Mouse (Mus musculus) kidney, embryonic 15.5 days (tissue): ENCODE measurements around the gene Rere. TPM values are rescaled to one million over a fixed set of nuclear protein-coding genes. Genes with fewer than 3 reads are reported as not detected.

Experiments used
- ATAC-seq: fragments of 200-750 bp; cut with Nextera tagmentation; replicated peaks from 2 replicates; pipeline ENCODE4 v1.8.0; 2017; ENCODE audit warnings: moderate TSS enrichment; ENCODE audit not compliant: low FRiP score
- H3K27ac ChIP-seq: fragments of 300-500 bp; sonication (generic); 2 replicates; pipeline ENCODE4 v1.5.1; 2015; ENCODE audit warnings: mild to moderate bottlenecking, inconsistent platforms
- H3K27me3 ChIP-seq: fragments of 300-500 bp; sonication (generic); 2 replicates; pipeline ENCODE4 v1.6.1; 2015; ENCODE audit warnings: inconsistent platforms
- H3K36me3 ChIP-seq: fragments of 300-500 bp; sonication (generic); 2 replicates; pipeline ENCODE4 v1.6.1; 2015; ENCODE audit warnings: inconsistent platforms
- H3K4me1 ChIP-seq: fragments of 300-500 bp; sonication (generic); 2 replicates; pipeline ENCODE4 v1.6.1; 2015; ENCODE audit warnings: inconsistent platforms
- H3K4me2 ChIP-seq: fragments of 300-500 bp; sonication (generic); 2 replicates; pipeline ENCODE4 v1.6.1; 2015; ENCODE audit warnings: moderate library complexity, mild to moderate bottlenecking, inconsistent platforms
- H3K4me3 ChIP-seq: fragments of 300-500 bp; sonication (generic); replicated peaks from 2 replicates; pipeline ENCODE4 v1.5.1; 2015; ENCODE audit warnings: mild to moderate bottlenecking, inconsistent platforms
- H3K9ac ChIP-seq: fragments of 300-500 bp; sonication (generic); 2 replicates; pipeline ENCODE4 v1.6.1; 2015; ENCODE audit warnings: mild to moderate bottlenecking, inconsistent platforms
- H3K9me3 ChIP-seq: fragments of 300-500 bp; sonication (generic); replicated peaks from 2 replicates; pipeline ENCODE4 v1.6.1; 2016; ENCODE audit warnings: inconsistent platforms
- WGBS: fragments of 180-500 bp; shearing (Covaris S2); methylation state at CpG from one replicate; pipeline ENCODE4 v1.1.7; 2015; ENCODE audit warnings: mixed read lengths; 5-methylcytosine and 5-hydroxymethylcytosine counted together
- polyA plus RNA-seq: library from polyadenylated mRNA; unstranded; fragments of >200 nt; fragmentation: Nextera tagmentation; extraction: Ambion mirVana; gene quantifications from 2 replicates; pipeline ENCODE4 v1.2.1, GENCODE M21; 2015

The Rere gene
- polyA plus RNA-seq, 1 experiment from 2014 or later = 35.1 TPM

- Histone ChIP-seq H3K9ac (no peak overlapping the region), H3K36me3 (peaks cover 32% of the 10 kb centered on the region), H3K4me1 (peaks cover 13% of the 10 kb centered on the region), H3K27ac (peak overlapping the region; percentile 57), H3K9me3 (no peaks in the 10 kb centered on the region), H3K4me3 (no peak overlapping the region), H3K4me2 (no peak overlapping the region), H3K27me3 (no peaks in the 10 kb centered on the region)
- WGBS = 84% methylated on average over 3 of the region's 3 CpGs
- no peak for ATAC-seq
Measured at GRCm38 (mm10) chr4:150605804-150606203, 324.4 kb downstream of the Rere start.

DNA sequence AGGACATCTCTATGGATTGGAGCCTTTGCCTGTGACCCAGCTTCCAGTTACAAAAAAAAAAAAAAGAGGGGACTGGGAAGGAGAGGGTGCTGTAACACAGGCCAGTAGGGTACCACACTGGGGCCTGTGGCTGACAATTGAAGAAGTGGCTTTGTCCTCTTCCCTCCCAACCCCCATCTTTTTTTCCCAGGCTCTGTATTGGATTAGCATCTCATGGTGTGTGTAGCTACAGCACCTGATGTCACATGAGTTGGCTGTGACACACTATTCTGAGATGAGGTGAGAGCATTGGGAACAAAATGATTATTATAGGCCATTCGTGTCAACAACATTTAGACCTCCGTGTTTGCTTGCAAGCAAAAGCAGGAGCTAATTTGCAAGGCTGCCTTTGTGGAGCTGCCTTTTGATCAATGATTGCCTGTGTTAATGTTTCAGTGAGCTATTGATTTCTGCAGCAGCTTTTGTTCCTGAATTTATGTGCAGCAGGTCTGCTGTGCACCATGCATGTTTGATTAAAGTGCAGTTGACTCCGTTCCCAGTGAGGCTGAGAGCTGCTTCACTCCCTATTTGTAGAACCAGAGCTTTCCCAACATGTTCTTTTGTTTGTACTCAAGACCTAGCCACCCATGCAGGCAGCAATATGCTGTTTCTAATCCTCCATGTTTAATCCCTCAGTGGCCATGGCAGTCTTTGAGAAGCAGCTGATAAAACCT is 325.2 kb downstream of the Rere start:
- H3K4me1 ChIP-seq = peaks cover 13% of the 10 kb centered on the region
- H3K9ac ChIP-seq = no peak overlapping the region
- no peak for ATAC-seq
- WGBS = 50% methylated on average over 3 of the region's 3 CpGs
- H3K9me3 ChIP-seq = no peaks in the 10 kb centered on the region
- peaks cover 40% of the 10 kb centered on the region for H3K36me3 ChIP-seq
- H3K27ac ChIP-seq = peak overlapping the region; percentile 57; the same call in 1 of the 2 replicates
- no peak overlapping the region for H3K4me3 ChIP-seq
- no peak overlapping the region for H3K4me2 ChIP-seq
- no peaks in the 10 kb centered on the region for H3K27me3 ChIP-seq

GRCm38 (mm10) chr4:150608670-150609069 is 327.2 kb downstream of the Rere start:
- 97% methylated on average over 3 of the region's 3 CpGs for WGBS
- Histone ChIP-seq H3K27ac (no peak overlapping the region), H3K4me1 (peaks cover 13% of the 10 kb centered on the region), H3K9ac (no peak overlapping the region), H3K4me2 (no peak overlapping the region), H3K36me3 (peaks cover 61% of the 10 kb centered on the region), H3K4me3 (no peak overlapping the region), H3K9me3 (no peaks in the 10 kb centered on the region), H3K27me3 (no peaks in the 10 kb centered on the region)
- ATAC-seq = no peak

- Histone ChIP-seq H3K36me3 (peaks cover 98% of the 10 kb centered on the region), H3K9ac (no peak overlapping the region), H3K4me3 (no peak overlapping the region), H3K27ac (no peak overlapping the region), H3K4me2 (no peak overlapping the region), H3K27me3 (no peaks in the 10 kb centered on the region), H3K4me1 (no peaks in the 10 kb centered on the region), H3K9me3 (no peaks in the 10 kb centered on the region)
- no peak for ATAC-seq
- 73% methylated on average over 7 of the region's 7 CpGs for WGBS
Measured at GRCm38 (mm10) chr4:150613715-150614114, 332.3 kb downstream of the Rere start.

DNA sequence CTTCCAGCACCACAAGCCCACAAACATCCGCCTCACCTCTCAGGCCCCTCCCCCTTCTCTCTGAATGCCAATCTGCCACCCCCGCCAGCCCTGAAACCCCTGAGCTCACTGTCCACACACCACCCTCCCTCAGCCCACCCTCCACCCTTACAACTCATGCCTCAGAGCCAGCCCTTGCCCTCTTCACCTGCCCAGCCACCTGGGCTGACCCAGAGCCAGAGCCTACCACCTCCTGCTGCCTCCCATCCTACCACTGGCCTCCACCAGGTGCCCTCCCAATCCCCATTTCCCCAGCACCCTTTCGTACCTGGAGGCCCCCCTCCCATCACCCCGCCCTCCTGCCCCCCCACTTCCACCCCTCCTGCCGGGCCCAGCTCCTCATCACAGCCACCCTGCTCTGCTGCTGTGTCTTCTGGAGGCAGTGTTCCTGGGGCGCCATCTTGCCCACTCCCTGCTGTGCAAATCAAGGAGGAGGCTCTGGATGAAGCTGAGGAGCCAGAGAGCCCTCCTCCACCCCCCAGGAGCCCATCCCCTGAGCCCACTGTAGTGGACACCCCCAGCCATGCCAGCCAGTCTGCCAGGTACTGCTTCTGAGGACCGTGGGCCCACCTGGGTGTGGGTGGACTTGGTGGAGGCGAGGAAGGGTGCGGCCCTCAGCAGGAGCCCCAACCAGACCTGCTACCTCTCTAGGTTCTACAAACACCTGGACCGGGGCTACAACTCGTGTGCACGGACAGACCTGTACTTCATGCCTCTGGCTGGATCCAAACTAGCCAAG is 334.0 kb downstream of the Rere start:
- no peak for ATAC-seq
- no peak overlapping the region for H3K4me3 ChIP-seq
- no peaks in the 10 kb centered on the region for H3K27me3 ChIP-seq
- WGBS = 86% methylated on average over 12 of the region's 12 CpGs
- H3K4me1 ChIP-seq = no peaks in the 10 kb centered on the region
- no peaks in the 10 kb centered on the region for H3K9me3 ChIP-seq
- H3K9ac ChIP-seq = no peak overlapping the region
- peaks cover 99% of the 10 kb centered on the region for H3K36me3 ChIP-seq
- H3K27ac ChIP-seq = peak overlapping the region; percentile 4; the same call in 1 of the 2 replicates
- no peak overlapping the region for H3K4me2 ChIP-seq

DNA sequence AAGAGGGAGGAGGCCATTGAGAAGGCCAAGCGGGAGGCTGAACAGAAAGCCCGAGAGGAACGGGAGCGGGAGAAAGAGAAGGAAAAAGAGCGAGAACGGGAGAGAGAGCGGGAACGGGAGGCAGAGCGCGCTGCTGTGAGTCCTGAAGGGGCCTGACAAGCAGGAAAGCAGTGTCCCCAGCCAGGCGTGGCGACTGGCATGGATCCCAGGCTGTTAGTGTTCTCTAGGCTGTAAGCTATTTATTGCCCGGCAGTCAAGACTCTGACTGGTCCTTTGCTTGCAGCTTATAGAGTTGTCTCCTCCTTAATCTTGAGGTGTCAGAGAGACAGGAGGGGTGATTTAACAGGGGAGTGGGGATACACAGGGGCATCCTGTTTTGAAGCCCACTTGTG is 334.6 kb downstream of the Rere start:
- no peak for ATAC-seq
- H3K4me1 ChIP-seq = no peaks in the 10 kb centered on the region
- H3K4me2 ChIP-seq = no peak overlapping the region
- 0 out of 2 replicates have a peak overlapping the region, but pooled peaks have one; percentile 4 for H3K27ac ChIP-seq
- no peaks in the 10 kb centered on the region for H3K27me3 ChIP-seq
- no peak overlapping the region for H3K9ac ChIP-seq
- H3K36me3 ChIP-seq = peaks cover 99% of the 10 kb centered on the region
- H3K4me3 ChIP-seq = no peak overlapping the region
- no peaks in the 10 kb centered on the region for H3K9me3 ChIP-seq
- 61% methylated on average over 13 of the region's 13 CpGs for WGBS

DNA sequence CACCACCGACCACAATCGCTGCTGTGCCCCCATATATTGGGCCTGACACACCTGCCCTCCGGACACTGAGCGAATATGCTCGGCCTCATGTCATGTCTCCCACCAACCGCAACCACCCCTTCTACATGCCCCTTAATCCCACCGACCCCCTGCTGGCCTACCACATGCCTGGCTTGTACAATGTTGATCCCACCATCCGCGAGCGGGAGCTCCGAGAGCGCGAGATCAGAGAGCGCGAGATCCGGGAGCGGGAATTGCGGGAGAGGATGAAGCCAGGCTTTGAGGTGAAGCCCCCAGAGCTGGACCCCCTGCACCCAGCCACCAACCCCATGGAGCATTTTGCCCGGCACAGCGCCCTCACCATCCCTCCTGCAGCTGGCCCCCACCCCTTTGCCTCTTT is 335.4 kb downstream of the Rere start:
- no peak overlapping the region for H3K9ac ChIP-seq
- H3K27ac ChIP-seq = no peak overlapping the region
- peaks cover 97% of the 10 kb centered on the region for H3K36me3 ChIP-seq
- ATAC-seq = no peak
- H3K4me1 ChIP-seq = no peaks in the 10 kb centered on the region
- WGBS = 94% methylated on average over 20 of the region's 20 CpGs
- H3K9me3 ChIP-seq = no peaks in the 10 kb centered on the region
- H3K27me3 ChIP-seq = no peaks in the 10 kb centered on the region
- H3K4me3 ChIP-seq = no peak overlapping the region
- no peak overlapping the region for H3K4me2 ChIP-seq

DNA sequence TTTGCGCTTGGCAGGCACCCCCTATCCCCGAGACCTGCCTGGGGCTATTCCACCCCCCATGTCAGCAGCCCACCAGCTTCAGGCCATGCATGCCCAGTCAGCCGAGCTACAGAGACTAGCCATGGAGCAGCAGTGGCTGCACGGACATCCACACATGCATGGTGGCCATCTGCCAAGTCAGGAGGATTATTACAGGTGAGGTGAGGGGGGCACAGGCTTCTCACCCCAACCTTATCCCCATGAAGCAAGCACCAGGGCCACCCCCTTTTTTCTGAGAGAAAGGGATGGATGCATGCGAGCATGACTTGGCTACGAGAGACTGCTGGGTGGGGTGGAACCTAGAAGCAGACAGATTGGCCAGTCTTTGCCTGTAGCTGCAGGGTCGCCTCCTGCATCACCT is 337.6 kb downstream of the Rere start:
- Histone ChIP-seq H3K27me3 (no peaks in the 10 kb centered on the region), H3K4me1 (no peaks in the 10 kb centered on the region), H3K9me3 (no peaks in the 10 kb centered on the region), H3K9ac (no peak overlapping the region), H3K4me2 (no peak overlapping the region), H3K27ac (no peak overlapping the region), H3K4me3 (no peak overlapping the region), H3K36me3 (peaks cover 91% of the 10 kb centered on the region)
- no peak for ATAC-seq
- 84% methylated on average over 7 of the region's 7 CpGs for WGBS

- no peak for ATAC-seq
- WGBS = 91% methylated on average over 13 of the region's 13 CpGs
- H3K27me3 ChIP-seq = no peaks in the 10 kb centered on the region
Measured at GRCm38 (mm10) chr4:150622641-150623040, 341.2 kb downstream of the Rere start.

GRCm38 (mm10) chr4:150624214-150624823 is 342.9 kb downstream of the Rere start:
- 43% methylated on average over 11 of the region's 11 CpGs for WGBS
- Histone ChIP-seq H3K4me1 (peaks cover 14% of the 10 kb centered on the region; the same call in 1 of the 2 replicates), H3K9me3 (no peaks in the 10 kb centered on the region), H3K4me3 (no peak overlapping the region), H3K27me3 (no peaks in the 10 kb centered on the region), H3K4me2 (no peak overlapping the region), H3K36me3 (peaks cover 38% of the 10 kb centered on the region), H3K27ac (no peak overlapping the region), H3K9ac (no peak overlapping the region)
- ATAC-seq = no peak

More at GRCm38 (mm10) chr4:150622641-150623040, 341.2 kb downstream of the Rere start:
- H3K27ac ChIP-seq = no peak overlapping the region
- no peak overlapping the region for H3K4me3 ChIP-seq
- H3K9ac ChIP-seq = no peak overlapping the region
- H3K36me3 ChIP-seq = peaks cover 55% of the 10 kb centered on the region
- H3K9me3 ChIP-seq = no peaks in the 10 kb centered on the region
- H3K4me1 ChIP-seq = peaks cover 13% of the 10 kb centered on the region; the same call in 1 of the 2 replicates
- no peak overlapping the region for H3K4me2 ChIP-seq

DNA sequence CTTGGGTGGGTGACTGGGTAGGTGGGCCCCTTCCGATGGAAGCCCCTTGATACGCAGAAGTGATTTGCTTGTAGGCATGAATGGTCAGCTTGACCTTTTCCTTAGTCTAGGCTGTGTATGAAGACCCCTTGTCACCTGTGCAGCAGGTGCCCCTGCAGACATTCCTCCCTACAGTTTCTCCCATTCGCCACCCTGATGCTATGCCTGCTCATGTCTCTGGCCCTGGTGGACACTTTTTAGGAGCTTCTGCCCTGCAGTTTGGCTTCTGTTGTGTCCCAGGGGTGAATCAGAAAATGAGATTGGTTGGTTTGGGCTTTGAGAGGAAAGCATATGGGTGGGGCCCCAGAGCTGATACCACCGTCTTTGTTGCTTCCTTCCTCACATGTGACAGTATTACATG is 343.5 kb downstream of the Rere start:
- no peak overlapping the region for H3K4me2 ChIP-seq
- no peak overlapping the region for H3K4me3 ChIP-seq
- no peak for ATAC-seq
- H3K4me1 ChIP-seq = peaks cover 16% of the 10 kb centered on the region; the same call in 1 of the 2 replicates
- H3K9ac ChIP-seq = no peak overlapping the region
- no peaks in the 10 kb centered on the region for H3K9me3 ChIP-seq
- peaks cover 33% of the 10 kb centered on the region for H3K36me3 ChIP-seq
- 79% methylated on average over 4 of the region's 4 CpGs for WGBS
- H3K27me3 ChIP-seq = no peaks in the 10 kb centered on the region
- no peak overlapping the region for H3K27ac ChIP-seq

DNA sequence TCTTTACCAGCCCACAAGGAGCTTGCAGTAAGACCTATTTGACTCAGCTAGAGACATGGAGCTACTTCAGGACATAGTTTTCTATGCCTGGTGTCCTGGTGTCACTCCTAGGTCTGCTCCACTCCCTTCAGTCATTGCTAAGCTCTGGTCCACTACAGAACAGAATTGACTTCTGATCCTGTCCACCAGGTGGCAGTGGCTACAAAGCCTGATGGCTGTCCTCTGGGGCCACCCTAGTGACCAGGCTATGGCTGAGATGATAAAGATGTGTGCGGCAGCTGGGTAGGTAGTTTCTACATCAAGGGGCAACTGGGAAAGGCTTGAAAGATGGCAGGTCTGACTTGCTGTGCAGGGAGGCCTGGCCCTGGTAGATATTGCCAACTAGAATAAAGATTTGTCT is 344.0 kb downstream of the Rere start:
- 26% methylated on average over 1 of the region's 1 CpGs for WGBS
- H3K4me2 ChIP-seq = no peak overlapping the region
- no peak overlapping the region for H3K27ac ChIP-seq
- H3K4me3 ChIP-seq = no peak overlapping the region
- H3K9ac ChIP-seq = no peak overlapping the region
- no peaks in the 10 kb centered on the region for H3K9me3 ChIP-seq
- ATAC-seq = peak; percentile 71; the same call in 1 of the 2 replicates
- H3K36me3 ChIP-seq = peaks cover 28% of the 10 kb centered on the region
- peaks cover 16% of the 10 kb centered on the region; the same call in 1 of the 2 replicates for H3K4me1 ChIP-seq
- H3K27me3 ChIP-seq = no peaks in the 10 kb centered on the region
